14 mouse cellular contexts compared by ENCODE assay signal in genomic region chr10:89434509-89435210, GRCm38 (mm10). TPM values are rescaled to one million over a fixed set of nuclear protein-coding genes. Genes with fewer than 3 reads are reported as not detected.
DNase-seq lines count a peak whose midpoint lies in the region; ATAC-seq lines count a peak whose summit lies in the region.
"Had no signal": no experiment of that assay in that cellular context is flagged by ENCODE, and none has a peak within 500 bp of the region (broad histone marks: within the 10 kb centered on the region; RNA-seq: fewer than 3 reads in every experiment).

No protein-coding gene starts in this region.

- DNase-seq in R1 (ENCODE audit: low read depth, low spot score) = peak; percentile 98
- DNase-seq in embryonic facial prominence, embryonic 10.5 days (ENCODE audit: low spot score) = peak; percentile 18
- DNase-seq in hindbrain, embryonic 11.5 days (ENCODE audit: low spot score) = peak; percentile 60
- DNase-seq in layer of hippocampus, adult 8-10 months (ENCODE audit: low spot score in 2 of 2) = no peak
- no peak for DNase-seq in cerebellum, adult 18-20 months
- no peak for DNase-seq in B cell, adult 2 months
- DNase-seq: lung, embryonic 14.5 days had no signal

- peak overlapping the region; percentile 23; the same call in 1 of the 2 replicates for H3K4me2 ChIP-seq in hindbrain, embryonic 11.5 days (replicated peaks; ENCODE audit: low read depth, low read length)
- peak overlapping the region; percentile 39 for H3K4me2 ChIP-seq in midbrain, embryonic 15.5 days
- H3K4me2 ChIP-seq: heart, embryonic 15.5 days; lung, embryonic 14.5 days had no signal

- no peaks in the 10 kb centered on the region for H3K9me3 ChIP-seq in embryonic facial prominence, embryonic 10.5 days
- H3K9me3 ChIP-seq in hindbrain, embryonic 11.5 days (ENCODE audit: control insufficient read depth, low read length) = no peaks in the 10 kb centered on the region
- H3K9me3 ChIP-seq in midbrain, embryonic 15.5 days = no peaks in the 10 kb centered on the region
- H3K9me3 ChIP-seq: heart, embryonic 15.5 days; megakaryocyte, embryonic 14.5 days had no signal

- peaks cover 33% of the 10 kb centered on the region for H3K36me3 ChIP-seq in embryonic facial prominence, embryonic 10.5 days (replicated peaks)
- H3K36me3 ChIP-seq in hindbrain, embryonic 11.5 days (ENCODE audit: control insufficient read depth, insufficient read depth, low read length) = no peaks in the 10 kb centered on the region
- no peaks in the 10 kb centered on the region for H3K36me3 ChIP-seq in midbrain, embryonic 15.5 days (replicated peaks)

- peak; percentile 66 for ATAC-seq in hindbrain, embryonic 11.5 days (ENCODE audit: low FRiP score)
- ATAC-seq in midbrain, embryonic 15.5 days (replicated peaks) = peak; percentile 62
- no peak for ATAC-seq in cerebellum, adult (ENCODE audit: insufficient number of reproducible peaks, low FRiP score, low TSS enrichment)
- ATAC-seq: CD4-positive, CD25-positive, alpha-beta regulatory T cell, adult 4 months; intestine, embryonic 16.5 days had no signal

- H3K4me3 ChIP-seq in embryonic facial prominence, embryonic 10.5 days = no peak overlapping the region
- no peak overlapping the region; the same call in 1 of the 2 replicates for H3K4me3 ChIP-seq in hindbrain, embryonic 11.5 days (ENCODE audit: low read depth, low read length)
- peak overlapping the region; percentile 15; the same call in 1 of the 2 replicates for H3K4me3 ChIP-seq in midbrain, embryonic 15.5 days
- H3K4me3 ChIP-seq: heart, embryonic 15.5 days; layer of hippocampus, adult 2 months; megakaryocyte, embryonic 14.5 days had no signal

- peaks cover 21% of the 10 kb centered on the region for H3K4me1 ChIP-seq in embryonic facial prominence, embryonic 10.5 days
- no peaks in the 10 kb centered on the region; the same call in 1 of the 2 replicates for H3K4me1 ChIP-seq in hindbrain, embryonic 11.5 days (replicated peaks; ENCODE audit: control insufficient read depth, insufficient read depth, low read length)
- H3K4me1 ChIP-seq in midbrain, embryonic 15.5 days = peaks cover 13% of the 10 kb centered on the region

- WGBS in embryonic facial prominence, embryonic 10.5 days = 25% methylated on average over 17 of the region's 17 CpGs
- 23% methylated on average over 17 of the region's 17 CpGs for WGBS in hindbrain, embryonic 11.5 days
- WGBS in midbrain, embryonic 15.5 days = 11% methylated on average over 17 of the region's 17 CpGs

- H3K27me3 ChIP-seq in embryonic facial prominence, embryonic 10.5 days (replicated peaks; ENCODE audit: low read depth, poor library complexity, severe bottlenecking) = peaks cover 37% of the 10 kb centered on the region
- peaks cover 24% of the 10 kb centered on the region for H3K27me3 ChIP-seq in hindbrain, embryonic 11.5 days (ENCODE audit: control insufficient read depth, insufficient read depth, low read length)
- peaks cover 39% of the 10 kb centered on the region for H3K27me3 ChIP-seq in midbrain, embryonic 15.5 days (replicated peaks)
- H3K27me3 ChIP-seq: heart, embryonic 15.5 days; megakaryocyte, embryonic 14.5 days had no signal

- H3K27ac ChIP-seq in embryonic facial prominence, embryonic 10.5 days (replicated peaks) = no peak overlapping the region
- H3K27ac ChIP-seq in hindbrain, embryonic 11.5 days (ENCODE audit: low read depth, low read length) = no peak overlapping the region
- H3K27ac ChIP-seq in midbrain, embryonic 15.5 days = no peak overlapping the region
- H3K27ac ChIP-seq: heart, embryonic 15.5 days; layer of hippocampus, adult 2 months had no signal

- H3K9ac ChIP-seq in hindbrain, embryonic 11.5 days (ENCODE audit: low read depth, low read length) = no peak overlapping the region
- no peak overlapping the region for H3K9ac ChIP-seq in midbrain, embryonic 15.5 days
- H3K9ac ChIP-seq: heart, embryonic 15.5 days; lung, embryonic 14.5 days had no signal

RNA-seq across cellular contexts. Expression of gene Gas2l3, which starts 9.1 kb away (rescaled TPM):
- 14.2 and 16.8 TPM in 2 replicates for polyA plus RNA-seq in embryonic facial prominence, embryonic 10.5 days (2016; fragmentation: Nextera tagmentation; extraction: Ambion mirVana)
- 9.3 and 10.3 TPM in 2 replicates for polyA plus RNA-seq in hindbrain, embryonic 11.5 days (2014; fragmentation: Nextera tagmentation; extraction: Ambion mirVana)
- polyA plus RNA-seq in midbrain, embryonic 15.5 days (2015; fragmentation: Nextera tagmentation; extraction: Ambion mirVana) = 3.9 and 4.5 TPM in 2 replicates
- 1 to 10 TPM; 3.7 to 4.3 (median 3.9) TPM for total RNA-seq in layer of hippocampus, adult 8-10 months (2022)

Comparison
In these comparisons a context has a peak if more than half of its experiments do, and no peak if none do; other contexts are left out.
1. DNase-seq: peak in R1 (single experiment), embryonic facial prominence, embryonic 10.5 days (single experiment) and hindbrain, embryonic 11.5 days (single experiment); none in layer of hippocampus, adult 8-10 months (0 of 2), cerebellum, adult 18-20 months (0 of 2) and B cell, adult 2 months (0 of 2).